Mouse (Mus musculus) neural tube, embryonic 10.5 days (tissue): ENCODE measurements around the gene Clmp.
"Not testable (repeated sequence)": the region's sequence is repeated elsewhere in the genome, so short reads cannot be mapped to it uniquely, and the experiment has no call there.

Experiments
- DNase-seq: peaks from one replicate; pipeline ENCODE4 v3.0.0-alpha.2; 2017; ENCODE audit warnings: low spot score; ENCODE audit errors: extremely low spot score

Gene Clmp

GRCm38 (mm10) chr9:40730701-40731590 lies 45.2 kb downstream of the Clmp start:
- peak; percentile 87 for DNase-seq

- no peak for DNase-seq
Observed at GRCm38 (mm10) chr9:40731591-40732048, 45.9 kb downstream of the Clmp start.

GRCm38 (mm10) chr9:40732302-40732701 lies 46.5 kb downstream of the Clmp start:
- DNase-seq = no peak

- no peak for DNase-seq
Observed at GRCm38 (mm10) chr9:40737117-40737516, 51.4 kb downstream of the Clmp start.

GRCm38 (mm10) chr9:40743525-40744034 lies 57.8 kb downstream of the Clmp start:
- DNase-seq = no peak

- no peak for DNase-seq
Observed at GRCm38 (mm10) chr9:40744233-40744632, 58.5 kb downstream of the Clmp start.

GRCm38 (mm10) chr9:40746796-40747195 lies 61.0 kb downstream of the Clmp start:
- DNase-seq = no peak

GRCm38 (mm10) chr9:40747249-40747648 lies 61.5 kb downstream of the Clmp start:
- no peak for DNase-seq

- no peak for DNase-seq
Observed at GRCm38 (mm10) chr9:40749832-40750620, 64.3 kb downstream of the Clmp start.

GRCm38 (mm10) chr9:40751749-40752148 lies 66.0 kb downstream of the Clmp start:
- DNase-seq = no peak

- DNase-seq = peak; percentile 58
Observed at GRCm38 (mm10) chr9:40756401-40756800, 70.6 kb downstream of the Clmp start.

- peak; percentile 69 for DNase-seq
Observed at GRCm38 (mm10) chr9:40757105-40757626, 71.4 kb downstream of the Clmp start.

- peak; percentile 73 for DNase-seq
Observed at GRCm38 (mm10) chr9:40757685-40758270, 72.0 kb downstream of the Clmp start.

- no peak for DNase-seq
Observed at GRCm38 (mm10) chr9:40762354-40762753, 76.6 kb downstream of the Clmp start.

- no peak for DNase-seq
Observed at GRCm38 (mm10) chr9:40764887-40765580, 79.3 kb downstream of the Clmp start.

- no peak for DNase-seq
Observed at GRCm38 (mm10) chr9:40765581-40765940, 79.8 kb downstream of the Clmp start.

GRCm38 (mm10) chr9:40766058-40766605 lies 80.4 kb downstream of the Clmp start:
- DNase-seq = no peak

GRCm38 (mm10) chr9:40767946-40768345 lies 82.2 kb downstream of the Clmp start:
- no peak for DNase-seq

GRCm38 (mm10) chr9:40772246-40772645 lies 86.5 kb downstream of the Clmp start:
- DNase-seq = no peak

- not testable (repeated sequence) for DNase-seq
Observed at GRCm38 (mm10) chr9:40773142-40773541, 87.4 kb downstream of the Clmp start.

GRCm38 (mm10) chr9:40773869-40774268 lies 88.1 kb downstream of the Clmp start:
- no peak for DNase-seq
